In the genomic region with DNA sequence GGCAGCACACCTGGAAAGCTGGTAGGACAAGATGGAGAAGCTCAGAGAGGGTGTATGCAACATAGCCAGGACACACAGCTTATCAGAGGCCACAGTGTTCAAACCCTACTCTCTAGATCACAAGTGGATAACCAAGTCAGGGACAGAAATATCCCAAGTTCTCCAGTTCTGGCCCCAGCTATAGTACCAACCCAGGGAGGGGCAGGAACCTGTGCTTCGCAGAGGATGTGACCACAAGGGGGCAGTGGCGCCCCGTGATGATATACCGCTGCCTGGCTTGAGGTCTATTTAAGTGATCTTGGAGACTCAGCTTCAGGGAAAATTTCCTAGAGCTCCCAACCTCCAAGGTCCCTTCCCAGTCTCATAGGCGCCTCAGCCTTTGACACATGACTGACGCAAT, we compare ENCODE assay signal across 7 mouse cellular contexts. TPM values are rescaled to one million over a fixed set of nuclear protein-coding genes. Genes with fewer than 3 reads are reported as not detected.
A peak's percentile ranks its signal among the peaks of the same experiment; 100 is the strongest.
DNase-seq lines count a peak whose midpoint lies in the region; ATAC-seq and TF ChIP-seq lines count a peak whose summit lies in the region.

No protein-coding gene starts in this region.

- H3K4me2 ChIP-seq in intestine, postnatal 0 days (replicated peaks; ENCODE audit: low read depth): no peak overlapping the region
- H3K4me2 ChIP-seq in midbrain, embryonic 12.5 days (replicated peaks): no peak overlapping the region

- H3K4me1 ChIP-seq in intestine, postnatal 0 days (replicated peaks; ENCODE audit: control insufficient read depth, insufficient read depth, low read length): no peaks in the 10 kb centered on the region
- H3K4me1 ChIP-seq in midbrain, embryonic 12.5 days: no peaks in the 10 kb centered on the region; the same call in 1 of the 2 replicates
- peaks cover 19% of the 10 kb centered on the region for H3K4me1 ChIP-seq in small intestine, adult 2 months (ENCODE audit: control insufficient read depth, insufficient read depth, insufficient read length, low read length)

- no peak overlapping the region for H3K4me3 ChIP-seq in intestine, postnatal 0 days (ENCODE audit: low read depth, low read length)
- H3K4me3 ChIP-seq in midbrain, embryonic 12.5 days: no peak overlapping the region
- H3K4me3 ChIP-seq in small intestine, adult 2 months (ENCODE audit: low read depth, low read length): no peak overlapping the region

- peak; percentile 89 for ATAC-seq in common myeloid progenitor, adult 5-6 weeks (replicated peaks; ENCODE audit: low read depth, poor library complexity, severe bottlenecking)
- peak; percentile 54 for ATAC-seq in intestine, postnatal 0 days
- ATAC-seq in midbrain, embryonic 12.5 days (ENCODE audit: low FRiP score, low read depth): peak; percentile 76; the same call in 1 of the 2 replicates

- TF ChIP-seq POLR2A in small intestine, adult 2 months (IDR thresholded peaks at IDR 0.05; ENCODE audit: low read depth, low read length): no peak

- H3K27me3 ChIP-seq in intestine, postnatal 0 days (replicated peaks; ENCODE audit: control insufficient read depth, insufficient read depth, low read length): no peaks in the 10 kb centered on the region
- H3K27me3 ChIP-seq in midbrain, embryonic 12.5 days: no peaks in the 10 kb centered on the region
- no peaks in the 10 kb centered on the region for H3K27me3 ChIP-seq in small intestine, adult 2 months (ENCODE audit: control insufficient read depth, insufficient read depth, low read length)

- WGBS in intestine, postnatal 0 days: 9% methylated on average over 6 of the region's 6 CpGs
- 4% methylated on average over 6 of the region's 6 CpGs for WGBS in midbrain, embryonic 12.5 days
- under 1% methylated on average over 6 of the region's 6 CpGs for WGBS in small intestine, adult 2 months

- no peaks in the 10 kb centered on the region; the same call in 1 of the 2 replicates for H3K36me3 ChIP-seq in intestine, postnatal 0 days (ENCODE audit: control insufficient read depth, insufficient read depth)
- H3K36me3 ChIP-seq in midbrain, embryonic 12.5 days: no peaks in the 10 kb centered on the region
- no peaks in the 10 kb centered on the region for H3K36me3 ChIP-seq in small intestine, adult 2 months (ENCODE audit: control insufficient read depth, insufficient read depth, low read length)

- no peaks in the 10 kb centered on the region for H3K9me3 ChIP-seq in intestine, postnatal 0 days (ENCODE audit: control insufficient read depth)
- H3K9me3 ChIP-seq in midbrain, embryonic 12.5 days: no peaks in the 10 kb centered on the region

- H3K27ac ChIP-seq in intestine, postnatal 0 days (ENCODE audit: low read depth, low read length): no peak overlapping the region
- H3K27ac ChIP-seq in midbrain, embryonic 12.5 days (replicated peaks): no peak overlapping the region
- no peak overlapping the region for H3K27ac ChIP-seq in small intestine, adult 2 months (ENCODE audit: insufficient read depth, low read depth, low read length)

- no peak overlapping the region for H3K9ac ChIP-seq in intestine, postnatal 0 days (ENCODE audit: low read depth, low read length)
- no peak overlapping the region for H3K9ac ChIP-seq in midbrain, embryonic 12.5 days (replicated peaks)

- DNase-seq in adrenal gland, adult (ENCODE audit: inconsistent age in 2 of 2, low spot score in 1 of 2): peak; percentile 89 to 96
- peak; percentile 63 to 73 for DNase-seq in gastrocnemius, adult 8-10 months (ENCODE audit: low spot score in 2 of 2)
- peak; percentile 85 for DNase-seq in left cerebral cortex, postnatal 4 days

- intact Hi-C loops in left cerebral cortex, postnatal 4 days (cut with DNase I): loop anchor here (5.0 kb wide), 1 partner anchor 143 kb away; no protein-coding TSS in a partner anchor

- TF ChIP-seq CTCF in intestine, postnatal 0 days (IDR thresholded peaks at IDR 0.05; ENCODE audit: low read depth): peak; percentile 97
- TF ChIP-seq CTCF in small intestine, adult 2 months (IDR thresholded peaks at IDR 0.05; ENCODE audit: extremely low read depth, insufficient read length, insufficient replicate concordance, low read depth, low read length): peak; percentile 95

RNA-seq across cellular contexts. Expression of a gene that starts 24.4 kb away (rescaled TPM):
- 2.1 and 2.2 TPM in 2 replicates for total RNA-seq in common myeloid progenitor, adult 5-6 weeks (2017)
- 1 to 10 TPM; 2.8 to 3.9 (median 3.1) TPM for total RNA-seq in gastrocnemius, adult 8-10 months (2022)
- 49.8 and 55.6 TPM in 2 replicates for polyA plus RNA-seq in intestine, postnatal 0 days (2015; fragmentation: Nextera tagmentation; extraction: Ambion mirVana)
- 1 to 10 TPM; 5.2 to 6.0 TPM for total RNA-seq in left cerebral cortex, postnatal 4 days (2021)
- 11.2 and 12.1 TPM in 2 replicates for polyA plus RNA-seq in midbrain, embryonic 12.5 days (2016; fragmentation: Nextera tagmentation; extraction: Ambion mirVana)
- 5.7 and 8.3 TPM in 2 replicates for polyA plus RNA-seq in small intestine, adult 2 months (2012; rRNA removed)
